Mouse (Mus musculus) intestine, embryonic 16.5 days (tissue): Measurements from ENCODE around the gene Fgfr2. TPM values are rescaled to one million over a fixed set of nuclear protein-coding genes. Genes with fewer than 3 reads are reported as not detected.

Source experiments
- ATAC-seq: fragments of 200-750 bp; cut with Nextera tagmentation; 2 replicates; pipeline ENCODE4 v1.8.0; 2017; ENCODE audit warnings: moderate TSS enrichment, moderate library complexity
- H3K27ac ChIP-seq: fragments of 300-500 bp; sonication (generic); 2 replicates; pipeline ENCODE4 v1.5.1; 2014; ENCODE audit warnings: mild to moderate bottlenecking, low read length
- H3K27me3 ChIP-seq: fragments of 300-500 bp; sonication (generic); replicated peaks from 2 replicates; pipeline ENCODE4 v1.6.1; 2014; ENCODE audit warnings: low read length, control low read depth, mixed read lengths; ENCODE audit not compliant: control insufficient read depth, insufficient read depth
- H3K36me3 ChIP-seq: fragments of 300-500 bp; sonication (generic); 2 replicates; pipeline ENCODE4 v1.6.1; 2014; ENCODE audit warnings: low read length, control low read depth; ENCODE audit not compliant: control insufficient read depth, insufficient read depth
- H3K4me1 ChIP-seq: fragments of 300-500 bp; sonication (generic); 2 replicates; pipeline ENCODE4 v1.6.1; 2014; ENCODE audit warnings: low read length, control low read depth, mixed read lengths; ENCODE audit not compliant: control insufficient read depth, insufficient read depth
- H3K4me2 ChIP-seq: fragments of 300-500 bp; sonication (generic); 2 replicates; pipeline ENCODE4 v1.6.1; 2014; ENCODE audit warnings: low read depth, low read length, control low read depth
- H3K4me3 ChIP-seq: fragments of 300-500 bp; sonication (generic); 2 replicates; pipeline ENCODE4 v1.5.1; 2014; ENCODE audit warnings: mild to moderate bottlenecking, low read length
- H3K9ac ChIP-seq: fragments of 300-500 bp; sonication (generic); 2 replicates; pipeline ENCODE4 v1.6.1; 2014; ENCODE audit warnings: low read depth, low read length
- H3K9me3 ChIP-seq: fragments of 300-500 bp; sonication (generic); 2 replicates; pipeline ENCODE4 v1.6.1; 2016; ENCODE audit warnings: low read length, control low read depth; ENCODE audit not compliant: control insufficient read depth
- WGBS: fragments of 180-500 bp; shearing (Covaris S2); extraction: QIAGEN DNeasy Blood & Tissue Kit; methylation state at CpG from one replicate; pipeline ENCODE4 v1.1.7; 2014; 5-methylcytosine and 5-hydroxymethylcytosine counted together
- polyA plus RNA-seq: library from polyadenylated mRNA; unstranded; fragments of >200 nt; fragmentation: Nextera tagmentation; extraction: Ambion mirVana; gene quantifications from 2 replicates; pipeline ENCODE4 v1.2.1, GENCODE M21; 2015

The Fgfr2 gene
- polyA plus RNA-seq, 1 experiment from 2014 or later: 47.3 TPM

DNA sequence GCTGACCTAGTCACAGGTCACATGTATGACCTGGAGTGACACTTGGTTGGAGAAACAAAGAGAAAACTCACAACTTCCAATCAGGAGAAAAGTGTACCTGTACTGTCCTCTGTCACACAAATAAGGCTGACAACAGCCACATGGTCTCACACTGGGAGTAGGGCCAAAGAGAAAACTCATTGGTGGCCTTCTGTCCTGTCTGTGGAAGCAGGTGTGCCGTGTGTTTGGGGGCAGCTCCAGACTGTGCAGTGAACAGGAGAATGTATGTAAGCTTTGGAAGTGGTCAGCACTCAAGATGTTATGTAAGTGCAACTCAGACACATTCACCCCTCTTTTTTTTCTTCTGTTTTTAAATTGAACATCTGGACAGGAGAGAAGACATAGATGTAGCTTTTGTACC, 2421.8 kb downstream of the Fgfr2 start:
- Histone ChIP-seq H3K9ac (no peak overlapping the region), H3K4me3 (no peak overlapping the region), H3K36me3 (no peaks in the 10 kb centered on the region), H3K27ac (no peak overlapping the region), H3K27me3 (no peaks in the 10 kb centered on the region), H3K4me1 (peaks cover 11% of the 10 kb centered on the region), H3K4me2 (no peak overlapping the region), H3K9me3 (no peaks in the 10 kb centered on the region)
- no peak for ATAC-seq
- 76% methylated on average over 1 of the region's 1 CpGs for WGBS

DNA sequence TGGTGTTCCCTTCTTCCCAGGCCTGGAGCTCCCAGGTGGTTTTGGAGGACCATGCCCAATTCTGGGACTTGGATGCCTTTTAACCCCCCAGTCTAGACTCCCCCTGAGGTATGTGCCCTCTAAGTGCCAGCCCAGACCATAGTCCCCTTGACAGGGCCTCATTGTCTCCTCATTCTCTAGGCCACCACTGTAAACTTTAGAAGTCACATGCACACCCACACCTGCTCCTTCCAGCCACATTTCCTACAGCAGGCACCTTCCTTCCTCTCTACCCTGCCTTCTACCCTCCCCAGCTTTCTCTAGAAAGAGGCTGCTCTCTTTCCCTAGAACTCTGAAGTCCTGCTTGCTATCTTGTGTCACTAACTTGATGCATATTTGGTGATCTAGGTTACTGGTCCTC, 2424.7 kb downstream of the Fgfr2 start:
- H3K9ac ChIP-seq: no peak overlapping the region
- no peaks in the 10 kb centered on the region for H3K27me3 ChIP-seq
- H3K9me3 ChIP-seq: no peaks in the 10 kb centered on the region
- no peak overlapping the region for H3K27ac ChIP-seq
- H3K4me3 ChIP-seq: no peak overlapping the region
- no peak overlapping the region for H3K4me2 ChIP-seq
- H3K4me1 ChIP-seq: peaks cover 28% of the 10 kb centered on the region
- H3K36me3 ChIP-seq: no peaks in the 10 kb centered on the region
- peak; percentile 52; the same call in 1 of the 2 replicates for ATAC-seq

DNA sequence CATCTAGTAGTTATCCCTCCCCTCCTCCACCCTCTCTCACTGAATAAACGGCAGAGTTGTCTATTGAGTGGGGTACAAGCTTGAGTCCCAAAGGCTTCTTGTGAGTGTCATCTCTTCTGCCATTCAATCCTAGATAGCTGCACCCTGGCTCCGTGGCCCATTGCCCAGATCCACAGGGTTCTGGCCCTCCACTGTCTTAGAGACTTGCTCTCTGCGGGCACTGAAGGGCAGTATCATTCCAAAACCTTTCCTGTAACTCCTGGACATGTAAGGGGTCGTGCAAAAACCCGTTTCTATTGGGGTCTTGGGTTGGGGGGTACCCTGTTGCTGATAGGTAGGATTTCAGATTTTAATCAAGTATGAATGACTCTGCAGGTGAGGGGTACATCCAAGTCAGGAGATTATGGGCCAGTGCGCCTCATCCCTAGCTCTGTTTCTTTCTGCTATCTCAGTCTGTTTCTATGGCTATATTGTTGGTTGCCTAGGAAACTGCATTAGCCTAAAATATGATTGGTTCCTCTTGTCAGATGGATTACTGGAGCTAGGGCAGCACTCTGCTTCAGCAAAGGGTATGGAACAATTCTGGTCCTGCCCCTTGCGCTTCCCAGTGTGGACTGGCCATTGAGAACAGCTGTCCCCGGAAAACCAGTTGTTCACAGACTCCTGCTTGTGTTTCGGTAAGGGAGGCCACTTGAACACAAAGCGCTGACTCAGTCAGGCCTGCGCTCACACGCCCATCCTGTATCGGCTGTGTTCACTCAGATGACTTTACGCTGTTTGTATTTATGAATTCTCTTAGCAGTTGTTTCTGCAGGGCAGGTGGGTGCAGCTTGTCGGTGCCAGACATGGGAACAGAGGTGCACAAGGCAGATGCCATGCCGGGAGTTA, 2426.6 kb downstream of the Fgfr2 start:
- Histone ChIP-seq H3K27ac (no peak overlapping the region), H3K9ac (no peak overlapping the region), H3K27me3 (no peaks in the 10 kb centered on the region), H3K36me3 (no peaks in the 10 kb centered on the region), H3K4me3 (no peak overlapping the region), H3K9me3 (no peaks in the 10 kb centered on the region), H3K4me2 (no peak overlapping the region), H3K4me1 (peaks cover 40% of the 10 kb centered on the region)
- no peak for ATAC-seq
- WGBS: 66% methylated on average over 16 of the region's 16 CpGs

DNA sequence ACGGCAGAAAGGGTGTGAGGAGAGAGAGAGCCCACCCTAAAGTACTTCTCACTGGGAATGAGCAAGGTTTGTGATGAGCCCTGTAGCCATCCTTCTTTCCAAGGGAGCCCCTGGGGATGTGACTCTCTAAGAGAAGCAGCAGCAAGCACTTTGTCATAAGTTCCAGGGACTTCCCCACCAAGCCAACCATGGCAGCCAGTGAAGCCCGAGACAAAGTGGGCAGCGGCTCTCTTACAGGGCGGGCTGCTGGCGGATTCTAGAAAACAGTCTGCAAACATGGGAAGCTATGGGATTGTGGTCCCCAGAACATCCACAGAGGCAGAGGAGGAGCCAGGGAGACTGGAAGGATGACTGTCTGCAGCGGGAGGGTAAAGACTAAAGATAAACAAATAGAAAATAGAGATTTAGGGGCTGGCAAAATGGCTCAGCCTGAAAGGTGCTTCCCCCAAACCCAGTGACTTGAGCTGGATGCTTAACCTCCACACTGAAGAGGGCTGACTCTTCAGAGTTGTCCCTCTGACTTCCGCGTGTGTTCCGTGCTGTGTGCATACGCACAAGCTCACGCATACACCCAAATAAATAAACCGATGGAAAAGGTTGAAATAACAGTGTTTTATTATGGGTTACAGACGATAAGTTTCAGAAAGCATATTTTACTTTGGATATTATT, 2427.3 kb downstream of the Fgfr2 start:
- 70% methylated on average over 13 of the region's 13 CpGs for WGBS
- H3K27ac ChIP-seq: no peak overlapping the region
- no peaks in the 10 kb centered on the region for H3K27me3 ChIP-seq
- no peaks in the 10 kb centered on the region for H3K9me3 ChIP-seq
- peaks cover 42% of the 10 kb centered on the region for H3K4me1 ChIP-seq
- ATAC-seq: no peak
- H3K9ac ChIP-seq: no peak overlapping the region
- no peak overlapping the region for H3K4me2 ChIP-seq
- H3K36me3 ChIP-seq: no peaks in the 10 kb centered on the region
- no peak overlapping the region for H3K4me3 ChIP-seq

DNA sequence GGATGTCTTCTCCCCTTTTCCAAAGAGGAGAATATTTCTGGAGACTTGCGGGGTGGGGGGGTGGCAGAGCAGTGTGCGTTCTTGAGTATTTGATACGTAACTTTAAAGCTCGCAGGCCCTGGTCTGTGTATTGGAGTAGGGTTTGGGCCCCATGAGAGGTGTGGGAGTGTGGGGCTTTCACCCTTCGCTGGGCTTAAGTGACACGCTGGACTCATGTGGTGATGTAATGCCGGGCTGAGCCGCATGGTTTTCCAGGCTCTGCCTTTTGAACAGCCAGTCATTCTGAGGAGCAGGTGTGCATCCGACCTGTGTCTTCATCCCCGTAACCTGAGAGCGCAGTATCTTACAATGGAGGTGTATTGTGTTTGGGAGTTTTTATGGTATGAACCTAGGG, 2429.4 kb downstream of the Fgfr2 start:
- H3K9me3 ChIP-seq: no peaks in the 10 kb centered on the region
- H3K27ac ChIP-seq: no peak overlapping the region
- peak overlapping the region; percentile 79 for H3K4me2 ChIP-seq
- ATAC-seq: 0 out of 2 replicates have a peak, but pooled peaks have one; percentile 21
- peak overlapping the region; percentile 56 for H3K4me3 ChIP-seq
- H3K4me1 ChIP-seq: peaks cover 42% of the 10 kb centered on the region
- no peaks in the 10 kb centered on the region for H3K36me3 ChIP-seq
- peak overlapping the region; percentile 79; the same call in 1 of the 2 replicates for H3K9ac ChIP-seq
- WGBS: 32% methylated on average over 11 of the region's 11 CpGs
- H3K27me3 ChIP-seq: no peaks in the 10 kb centered on the region

DNA sequence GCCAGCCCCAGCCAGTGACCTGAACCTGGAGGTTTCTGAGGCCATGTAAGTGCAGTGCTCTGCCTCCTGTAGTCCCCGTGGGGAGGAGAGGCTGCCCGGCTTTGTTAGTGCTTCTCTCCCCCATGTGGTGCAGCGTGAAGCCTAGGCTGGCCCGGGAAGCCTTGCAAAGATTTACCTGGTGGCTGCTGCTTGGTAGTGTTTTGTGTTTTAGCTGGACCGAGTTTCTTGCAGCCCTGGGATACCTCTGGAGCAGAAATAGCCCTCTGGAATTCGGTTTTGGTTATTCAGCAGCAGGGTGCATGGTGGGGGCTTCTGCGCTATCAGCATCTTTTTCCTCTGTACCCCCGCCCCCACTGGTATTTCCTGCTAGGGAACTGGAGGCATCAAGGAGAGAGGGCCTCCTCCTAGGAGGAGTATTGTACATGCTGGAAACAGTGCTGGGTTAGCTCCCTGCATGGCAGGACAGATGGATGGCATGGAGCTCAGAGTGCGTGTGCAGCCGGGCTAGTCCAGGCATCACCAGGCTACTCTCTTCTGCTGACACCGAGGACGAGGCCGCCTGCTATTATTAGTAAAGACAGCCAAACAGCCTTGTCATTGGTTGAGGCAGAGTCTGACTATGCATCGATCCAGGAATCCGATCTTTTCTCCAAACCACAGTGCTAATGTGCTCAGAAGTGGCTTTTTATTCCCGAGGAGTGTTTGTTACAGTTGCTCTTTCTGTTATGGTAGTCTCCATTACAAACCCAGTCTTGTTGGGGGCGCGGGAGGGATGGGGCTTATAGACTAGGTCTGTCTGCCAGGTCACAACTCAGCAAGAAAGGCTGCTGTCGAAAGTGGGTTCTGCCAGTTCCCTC, 2430.0 kb downstream of the Fgfr2 start:
- peak overlapping the region; percentile 79 for H3K9ac ChIP-seq
- 15% methylated on average over 19 of the region's 19 CpGs for WGBS
- peaks cover 42% of the 10 kb centered on the region for H3K4me1 ChIP-seq
- no peaks in the 10 kb centered on the region for H3K27me3 ChIP-seq
- peak overlapping the region; percentile 90 for H3K27ac ChIP-seq
- peak overlapping the region; percentile 79 for H3K4me2 ChIP-seq
- no peaks in the 10 kb centered on the region for H3K9me3 ChIP-seq
- no peaks in the 10 kb centered on the region for H3K36me3 ChIP-seq
- peak overlapping the region; percentile 56 for H3K4me3 ChIP-seq
- ATAC-seq: peak; percentile 58

DNA sequence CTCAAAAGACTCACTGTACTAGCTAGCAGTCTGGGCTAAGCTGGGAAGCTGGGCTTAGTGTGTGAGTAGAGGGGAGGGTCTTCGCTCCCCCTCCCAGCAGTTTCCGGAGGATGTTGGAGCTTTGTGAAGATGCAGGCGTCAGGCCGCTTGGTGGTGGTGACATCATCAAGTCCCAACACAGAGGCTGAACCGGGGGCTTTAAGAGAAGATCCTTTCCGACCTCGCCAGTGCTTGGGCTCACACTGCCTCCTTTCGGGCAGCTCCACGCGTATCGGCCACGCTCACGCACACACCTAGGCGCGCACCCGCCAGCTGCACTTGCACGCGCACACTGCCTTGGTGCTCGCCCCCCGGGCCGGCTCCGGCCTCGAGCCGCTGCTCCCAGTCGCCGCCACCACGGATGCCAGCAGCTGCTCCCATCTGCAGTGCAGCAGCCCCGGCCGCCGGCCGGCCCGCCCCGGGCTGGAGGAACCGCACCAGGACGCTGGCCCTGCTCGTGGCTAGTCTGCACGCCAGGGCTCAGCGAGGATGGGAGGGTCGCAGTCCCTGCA, 2430.7 kb downstream of the Fgfr2 start:
- H3K4me3 ChIP-seq: peak overlapping the region; percentile 56
- peak overlapping the region; percentile 79 for H3K4me2 ChIP-seq
- 2% methylated on average over 39 of the region's 39 CpGs for WGBS
- peak overlapping the region; percentile 90 for H3K27ac ChIP-seq
- peak overlapping the region; percentile 79 for H3K9ac ChIP-seq
- no peaks in the 10 kb centered on the region for H3K36me3 ChIP-seq
- H3K27me3 ChIP-seq: no peaks in the 10 kb centered on the region
- ATAC-seq: peak; percentile 73
- peaks cover 39% of the 10 kb centered on the region for H3K4me1 ChIP-seq
- no peaks in the 10 kb centered on the region for H3K9me3 ChIP-seq

DNA sequence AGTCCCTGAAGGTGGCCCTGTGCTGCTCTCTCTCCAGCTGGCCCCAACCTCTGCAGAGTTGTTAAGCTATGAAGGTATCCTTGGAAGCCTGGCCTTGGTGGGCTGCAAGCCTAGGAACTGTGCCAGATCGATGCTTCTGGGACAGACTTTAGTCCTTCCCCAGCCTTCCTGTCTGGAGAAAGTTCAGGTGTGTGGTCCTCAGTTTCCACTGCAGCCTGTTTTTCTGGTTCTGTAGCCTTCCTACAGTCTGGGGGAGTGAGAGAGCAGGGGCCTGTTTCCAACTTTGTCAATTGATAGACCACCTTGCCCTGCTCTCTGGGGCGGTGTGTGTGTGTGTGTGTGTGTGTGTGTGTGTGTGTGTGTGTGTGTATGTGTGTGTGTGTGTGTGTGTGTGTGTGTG, 2431.2 kb downstream of the Fgfr2 start:
- no peak overlapping the region for H3K4me3 ChIP-seq
- WGBS: 21% methylated on average over 2 of the region's 2 CpGs
- peaks cover 37% of the 10 kb centered on the region for H3K4me1 ChIP-seq
- H3K27me3 ChIP-seq: no peaks in the 10 kb centered on the region
- no peak for ATAC-seq
- no peaks in the 10 kb centered on the region for H3K9me3 ChIP-seq
- H3K36me3 ChIP-seq: no peaks in the 10 kb centered on the region
- peak overlapping the region; percentile 26 for H3K27ac ChIP-seq
- H3K4me2 ChIP-seq: peak overlapping the region; percentile 79; the same call in 1 of the 2 replicates
- 0 out of 2 replicates have a peak overlapping the region, but pooled peaks have one; percentile 1 for H3K9ac ChIP-seq

DNA sequence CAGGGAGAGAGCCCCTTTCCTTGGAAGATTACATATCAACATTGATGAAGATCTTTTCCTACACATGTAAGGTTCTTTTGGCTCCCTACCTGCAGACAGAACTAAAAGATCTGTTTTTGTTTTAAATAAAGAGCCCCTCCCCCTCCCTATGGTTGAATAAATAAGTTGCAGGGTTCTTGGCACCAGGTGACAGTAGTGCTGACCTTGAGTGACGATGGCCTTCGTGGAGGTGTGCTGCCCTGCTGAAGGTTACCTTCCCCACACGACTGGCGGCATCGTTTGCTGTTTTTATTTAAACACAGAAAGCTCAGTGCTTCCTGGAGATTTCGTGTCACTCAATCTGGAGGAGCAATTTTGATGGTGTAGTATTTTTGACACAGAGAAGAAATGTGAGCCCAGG, 2432.3 kb downstream of the Fgfr2 start:
- peaks cover 30% of the 10 kb centered on the region for H3K4me1 ChIP-seq
- H3K27ac ChIP-seq: no peak overlapping the region
- no peak for ATAC-seq
- no peak overlapping the region for H3K4me3 ChIP-seq
- H3K9me3 ChIP-seq: no peaks in the 10 kb centered on the region
- no peaks in the 10 kb centered on the region for H3K27me3 ChIP-seq
- H3K9ac ChIP-seq: no peak overlapping the region
- no peaks in the 10 kb centered on the region for H3K36me3 ChIP-seq
- 68% methylated on average over 6 of the region's 6 CpGs for WGBS
- H3K4me2 ChIP-seq: no peak overlapping the region
